Mouse (Mus musculus) G1E (cell line): ENCODE data around the gene Pparg. TPM values are rescaled to one million over a fixed set of nuclear protein-coding genes. Genes with fewer than 3 reads are reported as not detected.

Source experiments
- ATAC-seq: 2 replicates; pipeline ENCODE4 v1.8.0; 2016; ENCODE audit warnings: mild to moderate bottlenecking; ENCODE audit not compliant: insufficient number of reproducible peaks, poor library complexity, low FRiP score, severe bottlenecking; ENCODE audit errors: extremely low read depth
- DNase-seq: peaks from one replicate; pipeline ENCODE4 v3.0.0; 2012; ENCODE audit warnings: low spot score
- H3K27me3 ChIP-seq: 2 replicates; pipeline ENCODE4 v1.6.1; 2012; ENCODE audit warnings: mild to moderate bottlenecking, low read length, inconsistent platforms; ENCODE audit not compliant: insufficient read depth
- H3K36me3 ChIP-seq: replicated peaks from 2 replicates; pipeline ENCODE3; 2012; ENCODE audit warnings: mild to moderate bottlenecking, inconsistent platforms
- H3K4me1 ChIP-seq: 2 replicates; pipeline ENCODE4 v1.6.1; 2012; ENCODE audit warnings: low read depth, low read length, inconsistent platforms, mixed read lengths; ENCODE audit not compliant: insufficient read depth
- H3K4me3 ChIP-seq: 2 replicates; pipeline ENCODE4 v1.5.1; 2012; ENCODE audit warnings: low read depth, mild to moderate bottlenecking, inconsistent platforms, low read length, moderate library complexity, mixed read lengths
- H3K9me3 ChIP-seq: replicated peaks from 2 replicates; pipeline ENCODE4 v1.6.1; 2012; ENCODE audit warnings: inconsistent platforms
- CTCF ChIP-seq: IDR thresholded peaks from 2 replicates; pipeline ENCODE4 v1.5.1; 2012; ENCODE audit warnings: low read depth, low read length, inconsistent platforms, mixed read lengths
- GATA1 ChIP-seq: IDR thresholded peaks from 2 replicates; pipeline ENCODE4 v1.6.1; 2012; ENCODE audit warnings: borderline replicate concordance, low read length, inconsistent platforms, mixed read lengths
- GATA2 ChIP-seq: IDR thresholded peaks from 2 replicates; pipeline ENCODE4 v1.6.1; 2012; ENCODE audit warnings: low read depth, low read length, inconsistent platforms, borderline replicate concordance
- POLR2AphosphoS5 ChIP-seq: IDR thresholded peaks from 2 replicates; pipeline ENCODE4 v1.6.1; 2012; ENCODE audit warnings: low read depth, low read length, inconsistent platforms; ENCODE audit not compliant: insufficient replicate concordance
- TAL1 ChIP-seq: conservative IDR thresholded peaks from 2 replicates; pipeline ENCODE4 v1.6.1; 2012; ENCODE audit warnings: low read depth, low read length, inconsistent platforms, mixed read lengths
- polyA plus RNA-seq: library from polyadenylated mRNA; stranded (reverse); fragments of >175 nt; gene quantifications from 2 replicates; pipeline ENCODE4 v1.2.3, GENCODE M21; 2012
- total RNA-seq, 2 experiments: library from RNA; stranded (forward) in 1 of 2; stranded (reverse) in 1 of 2; fragments of 200-1000 nt in 1 of 2; fragments of >200 nt in 1 of 2; fragmentation: Nextera tagmentation in 1 of 2; gene quantifications; 2 replicates each; pipeline ENCODE4 v1.2.3; 2014 to 2017

Pparg gene
- total and polyA plus RNA-seq, 3 experiments: not detected

DNA sequence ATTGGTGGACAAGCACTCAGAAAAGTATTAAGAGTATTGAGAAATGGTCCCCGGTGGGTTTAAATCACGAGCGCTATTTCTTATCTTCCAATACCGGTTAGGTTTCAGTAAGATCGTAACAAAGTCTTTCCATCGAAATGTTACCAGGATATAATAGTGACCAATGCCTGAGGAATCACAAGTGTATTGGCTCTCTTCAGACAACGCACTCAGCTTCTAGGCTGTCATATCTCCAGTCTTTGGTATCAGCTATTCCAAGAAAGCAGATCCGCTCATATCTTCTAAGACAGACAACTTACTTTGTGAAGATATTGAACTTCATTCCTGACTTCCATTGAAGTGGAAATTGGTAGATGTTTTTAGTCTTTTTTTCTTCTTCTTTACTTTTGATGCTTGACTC is 15.7 kb upstream of the Pparg start:
- no peaks in the 10 kb centered on the region for H3K36me3 ChIP-seq
- no peaks in the 10 kb centered on the region for H3K4me1 ChIP-seq
- ATAC-seq (no peak), DNase-seq (no peak)
- H3K9me3 ChIP-seq: no peaks in the 10 kb centered on the region
- TF ChIP-seq CTCF (no peak), POLR2AphosphoS5 (no peak), GATA1 (no peak), GATA2 (no peak), TAL1 (no peak)
- no peak overlapping the region for H3K4me3 ChIP-seq
- no peaks in the 10 kb centered on the region; the same call in 1 of the 2 replicates for H3K27me3 ChIP-seq

DNA sequence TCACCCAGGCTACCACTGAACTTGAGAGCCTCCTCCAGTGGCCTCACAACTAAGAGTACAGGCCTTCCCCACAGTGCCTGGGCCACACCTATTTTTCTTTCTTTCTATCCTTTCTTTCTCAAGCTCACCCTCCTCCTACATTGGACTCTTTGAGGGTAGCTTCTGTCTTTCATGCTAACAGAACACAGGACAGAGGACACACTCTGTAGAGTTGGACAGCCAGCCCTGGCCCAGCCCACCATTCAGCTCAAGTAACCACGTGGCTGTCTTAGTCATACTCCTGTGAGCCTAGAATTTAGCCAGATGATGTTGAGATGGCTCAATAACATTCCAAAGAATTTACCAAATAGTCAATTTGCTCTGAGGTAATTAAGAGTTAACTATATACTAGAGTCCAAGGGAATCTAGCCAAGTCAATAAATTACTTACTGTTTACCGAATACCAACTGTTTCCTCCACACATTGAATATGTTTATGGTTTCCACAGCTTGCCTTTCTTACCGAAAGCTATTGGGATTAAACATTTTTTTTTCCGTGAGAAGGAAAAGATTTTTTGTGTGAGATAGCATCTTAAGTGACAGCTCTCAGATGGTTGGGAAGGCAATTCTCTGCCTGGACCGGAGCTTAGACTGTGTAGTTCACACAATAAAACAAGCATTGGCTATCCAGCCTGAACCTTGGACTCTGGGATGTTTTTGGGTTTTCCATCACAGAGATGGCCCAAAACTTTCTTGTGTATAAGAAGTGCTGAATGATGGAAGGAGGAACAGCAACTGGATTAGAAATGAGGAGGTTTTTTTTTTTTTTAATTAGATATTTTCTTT is 10.9 kb upstream of the Pparg start:
- Histone ChIP-seq H3K36me3 (no peaks in the 10 kb centered on the region), H3K27me3 (no peaks in the 10 kb centered on the region), H3K9me3 (no peaks in the 10 kb centered on the region), H3K4me1 (no peaks in the 10 kb centered on the region), H3K4me3 (no peak overlapping the region)
- TF ChIP-seq GATA2 (no peak), CTCF (no peak), TAL1 (no peak), GATA1 (no peak), POLR2AphosphoS5 (no peak)
- ATAC-seq (no peak), DNase-seq (no peak)

DNA sequence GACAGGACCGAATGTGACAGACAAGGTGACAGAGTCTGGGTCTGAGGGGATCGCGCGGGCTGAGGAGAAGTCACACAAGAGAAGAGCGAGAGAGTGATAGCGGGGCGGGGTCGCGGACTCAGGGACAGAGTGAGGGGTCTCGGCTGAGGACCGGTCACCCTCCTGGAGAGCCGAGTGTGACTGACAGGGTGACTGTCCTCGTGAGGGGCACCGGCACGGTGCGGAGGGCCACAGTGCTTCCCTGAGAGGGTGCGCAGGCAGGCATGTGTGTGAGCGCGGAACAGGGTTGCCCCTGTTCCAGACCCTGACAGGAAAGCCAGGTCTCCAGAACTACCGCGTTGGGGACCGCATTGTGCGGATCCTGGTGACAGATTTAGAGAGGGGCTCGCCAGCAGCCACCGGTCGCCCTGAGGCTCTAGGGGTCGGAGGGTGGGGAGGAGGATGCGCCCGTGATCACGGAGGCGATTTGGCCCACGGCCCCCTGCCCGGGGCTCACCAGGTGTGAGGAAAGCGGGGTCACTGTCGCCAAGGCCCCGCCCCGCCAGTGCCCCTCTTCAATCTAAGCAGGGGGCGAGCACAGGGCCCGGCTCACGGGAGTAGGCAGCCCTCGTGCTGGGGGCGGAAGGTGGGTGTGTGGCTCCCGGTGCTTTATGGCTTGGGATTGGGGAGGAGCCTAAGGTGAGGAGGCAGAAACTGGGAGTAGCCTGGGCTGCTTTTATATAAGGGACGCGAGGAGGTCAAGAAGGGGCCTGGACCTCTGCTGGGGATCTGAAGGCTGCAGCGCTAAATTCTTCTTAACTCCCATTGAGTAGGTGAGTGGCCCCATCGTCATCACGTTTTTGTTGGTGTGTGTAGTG is 1.1 kb downstream of the Pparg start:
- no peak for TF ChIP-seq TAL1
- TF ChIP-seq POLR2AphosphoS5: no peak
- no peak for TF ChIP-seq GATA2
- TF ChIP-seq GATA1: no peak
- TF ChIP-seq CTCF: no peak
- no peak for ATAC-seq
- Histone ChIP-seq H3K4me3 (no peak overlapping the region), H3K27me3 (peaks cover 13% of the 10 kb centered on the region), H3K36me3 (no peaks in the 10 kb centered on the region), H3K4me1 (no peaks in the 10 kb centered on the region), H3K9me3 (peaks cover 4% of the 10 kb centered on the region; the same call in 1 of the 2 replicates)
- no peak for DNase-seq

DNA sequence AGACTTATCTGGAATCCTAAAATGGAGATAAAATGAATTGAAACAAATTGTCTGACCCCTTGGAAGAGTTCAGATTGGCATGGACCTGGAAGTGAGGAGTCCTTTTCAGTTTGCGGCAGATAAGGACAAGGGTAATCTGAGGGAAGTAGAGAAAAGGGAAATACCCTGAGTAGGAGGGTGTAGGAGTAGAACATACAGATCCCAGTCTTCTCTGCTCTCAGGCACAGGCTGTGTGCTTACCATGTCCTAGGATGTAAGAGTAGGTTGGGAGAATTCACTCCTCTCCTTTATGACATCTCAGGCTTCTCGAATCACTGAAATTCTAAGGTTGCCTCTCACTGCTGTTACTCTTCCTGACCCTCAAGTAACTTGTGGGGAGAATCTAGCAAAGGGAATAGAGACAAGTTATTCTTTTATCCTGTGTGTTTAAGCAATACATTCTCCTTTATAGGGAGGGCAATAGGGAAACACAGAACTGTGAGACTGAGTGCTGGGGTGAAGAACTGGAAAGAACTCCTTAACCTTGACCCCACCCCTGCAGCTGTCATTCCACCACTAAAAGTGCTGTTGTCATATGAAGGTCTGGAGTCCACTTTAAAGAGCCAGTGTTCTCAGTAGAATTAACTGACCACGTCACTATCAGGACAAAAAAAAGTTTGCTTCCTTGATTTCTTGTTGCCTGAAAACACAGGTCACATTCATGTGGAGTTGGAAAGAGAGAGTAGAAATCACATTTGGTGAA is 6.3 kb downstream of the Pparg start:
- no peak for ATAC-seq
- H3K27me3 ChIP-seq: peaks cover 1% of the 10 kb centered on the region
- no peaks in the 10 kb centered on the region for H3K9me3 ChIP-seq
- H3K4me3 ChIP-seq: no peak overlapping the region
- no peak for TF ChIP-seq GATA1
- no peak for TF ChIP-seq GATA2
- no peak for TF ChIP-seq TAL1
- H3K4me1 ChIP-seq: no peaks in the 10 kb centered on the region
- H3K36me3 ChIP-seq: no peaks in the 10 kb centered on the region
- no peak for DNase-seq

DNA sequence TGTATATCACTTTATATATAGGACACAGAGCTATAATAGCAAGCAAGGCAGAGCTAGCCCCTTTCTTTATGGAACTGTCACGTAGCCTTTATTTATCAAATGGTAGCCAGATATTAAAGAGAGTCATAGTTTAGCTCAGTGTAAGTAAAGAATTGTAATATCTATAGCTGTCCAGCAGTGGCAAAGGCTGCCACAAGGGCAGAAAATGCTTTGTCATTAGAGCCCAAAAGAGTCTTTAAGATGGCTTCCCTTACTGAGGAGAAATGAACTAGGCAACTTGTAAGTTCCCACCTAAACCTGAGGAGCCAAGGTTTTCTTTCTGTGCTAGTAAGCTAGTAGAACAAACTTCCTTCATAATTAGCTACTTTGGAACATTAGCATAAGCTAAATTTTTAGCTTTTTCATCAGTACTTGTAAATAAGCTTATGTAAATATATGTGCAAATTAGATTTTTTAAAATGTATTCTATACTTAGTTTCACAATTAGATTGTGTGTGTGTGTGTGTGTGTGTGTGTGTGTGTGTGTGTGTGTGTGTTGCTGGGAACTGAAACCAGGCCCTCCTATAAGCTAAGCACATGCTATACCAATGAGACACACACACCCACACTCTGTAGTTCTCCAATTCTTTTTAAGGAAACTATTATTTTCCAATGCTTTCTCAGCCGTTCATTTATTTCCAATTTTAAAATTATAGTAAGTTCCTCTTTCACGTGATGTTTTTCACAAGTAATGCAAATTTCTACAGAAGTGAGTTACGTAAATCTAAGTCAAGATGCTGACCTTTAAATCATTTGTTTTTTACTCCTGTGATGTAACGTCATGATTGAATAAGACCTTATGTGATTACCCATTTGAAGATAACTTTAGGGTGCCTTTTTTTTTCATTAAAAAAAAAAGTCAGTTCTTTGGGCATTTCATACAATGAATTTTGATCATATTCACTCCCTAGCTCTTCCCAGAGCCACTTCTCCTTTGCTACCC is 14.4 kb downstream of the Pparg start:
- Histone ChIP-seq H3K27me3 (no peaks in the 10 kb centered on the region), H3K36me3 (no peaks in the 10 kb centered on the region), H3K4me3 (no peak overlapping the region), H3K4me1 (no peaks in the 10 kb centered on the region), H3K9me3 (no peaks in the 10 kb centered on the region)
- DNase-seq (no peak), ATAC-seq (no peak)
- no peak for TF ChIP-seq CTCF
- TF ChIP-seq TAL1: no peak
- TF ChIP-seq GATA1: no peak
- no peak for TF ChIP-seq GATA2
- TF ChIP-seq POLR2AphosphoS5: no peak

DNA sequence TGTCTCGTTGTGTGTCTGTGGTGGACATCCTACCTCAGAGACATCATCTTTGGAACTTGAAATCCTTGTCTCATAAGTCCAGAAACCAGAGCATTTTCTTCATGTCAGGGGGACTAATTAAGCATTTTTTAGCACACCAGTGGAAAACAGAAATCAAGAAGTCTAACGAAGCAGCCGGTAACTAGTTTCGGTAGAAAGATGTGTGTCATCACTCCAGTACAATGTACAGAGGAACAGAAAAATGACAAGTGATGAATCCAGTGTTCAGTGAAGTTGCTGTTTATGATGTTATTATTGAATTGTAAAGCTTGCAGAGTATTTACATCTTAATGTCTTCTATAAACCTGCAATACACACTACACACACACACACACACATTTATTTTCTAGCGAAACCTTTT is 19.8 kb downstream of the Pparg start:
- no peak for DNase-seq
- H3K36me3 ChIP-seq: no peaks in the 10 kb centered on the region
- no peaks in the 10 kb centered on the region for H3K4me1 ChIP-seq
- peaks cover 3% of the 10 kb centered on the region; the same call in 1 of the 2 replicates for H3K27me3 ChIP-seq
- ATAC-seq: no peak
- no peaks in the 10 kb centered on the region for H3K9me3 ChIP-seq
- no peak for TF ChIP-seq TAL1
- TF ChIP-seq POLR2AphosphoS5: no peak
- TF ChIP-seq CTCF: no peak
- TF ChIP-seq GATA2: no peak
- TF ChIP-seq GATA1: no peak
- H3K4me3 ChIP-seq: no peak overlapping the region
